Mouse (Mus musculus) c-Kit-positive CD71-negative TER-119-negative erythroid progenitor cells, embryonic 14.5 days (primary cell): Measurements from ENCODE around the gene Abca12.
A peak's percentile ranks its signal among the peaks of the same experiment; 100 is the strongest.

Source experiments
- DNase-seq: peaks from one replicate; pipeline ENCODE4 v3.0.0-alpha.2; 2013; ENCODE audit warnings: low read depth

Abca12 gene

GRCm38 (mm10) chr1:71338548-71339340, 76.0 kb downstream of the Abca12 start:
- no peak for DNase-seq

GRCm38 (mm10) chr1:71330349-71330748, 84.4 kb downstream of the Abca12 start:
- DNase-seq = no peak

GRCm38 (mm10) chr1:71312171-71312570, 102.5 kb downstream of the Abca12 start:
- no peak for DNase-seq

DNA sequence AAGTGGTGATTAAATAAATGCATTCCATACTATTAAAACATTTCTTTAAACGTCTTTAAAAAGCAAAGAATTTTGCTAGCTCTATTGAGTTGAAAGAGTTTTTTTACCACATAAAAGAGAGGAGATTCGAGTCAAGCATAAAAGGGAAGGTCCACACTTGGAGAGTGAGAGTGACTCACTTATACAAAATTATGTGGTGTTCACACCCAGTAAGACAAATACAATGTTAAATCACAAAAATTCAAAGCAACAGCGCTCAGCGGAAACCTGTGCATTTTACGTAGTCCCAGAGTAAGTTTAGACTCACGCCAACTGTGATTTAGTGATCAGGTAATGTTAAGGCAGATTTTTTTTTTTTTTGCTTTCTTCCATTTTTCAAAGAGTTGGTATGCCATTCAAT, 104.1 kb downstream of the Abca12 start:
- DNase-seq = no peak

DNA sequence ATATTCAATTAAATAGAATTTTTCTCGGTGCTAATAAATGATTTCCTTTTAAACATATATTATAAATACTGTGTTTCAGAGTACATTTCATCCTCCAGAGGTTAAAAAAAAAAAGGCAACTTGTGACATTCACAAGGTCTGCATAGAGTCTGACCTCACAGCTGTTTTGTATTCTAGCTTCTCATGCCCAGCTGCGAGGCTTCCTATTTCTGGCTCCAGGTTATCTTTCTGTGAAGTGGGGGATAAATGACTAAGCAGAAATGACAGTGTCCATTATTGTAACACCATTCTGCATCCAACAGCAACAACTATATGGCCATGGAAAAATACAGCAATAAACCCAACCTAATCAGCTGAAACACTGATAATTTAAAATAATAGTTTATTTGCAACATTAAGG, 107.3 kb downstream of the Abca12 start:
- no peak for DNase-seq

DNA sequence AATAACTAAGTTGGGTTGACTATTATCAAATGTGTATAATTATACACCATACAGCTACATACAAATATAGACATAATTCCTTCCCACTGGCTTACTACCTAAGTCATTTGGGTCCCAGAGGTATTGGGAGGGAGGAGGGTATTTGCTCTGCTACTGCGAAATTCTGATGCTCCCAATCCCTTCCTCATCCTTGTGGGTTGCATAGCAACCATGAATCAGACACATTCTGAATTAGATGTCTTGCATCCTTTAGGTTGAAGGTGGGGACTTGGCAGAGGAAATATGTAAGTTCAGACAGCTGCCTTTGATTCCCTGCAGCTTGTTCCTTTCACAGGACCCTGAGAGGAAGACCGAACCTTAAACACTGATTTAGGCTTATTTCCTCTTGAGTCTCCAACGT, 108.5 kb downstream of the Abca12 start:
- DNase-seq = no peak

DNA sequence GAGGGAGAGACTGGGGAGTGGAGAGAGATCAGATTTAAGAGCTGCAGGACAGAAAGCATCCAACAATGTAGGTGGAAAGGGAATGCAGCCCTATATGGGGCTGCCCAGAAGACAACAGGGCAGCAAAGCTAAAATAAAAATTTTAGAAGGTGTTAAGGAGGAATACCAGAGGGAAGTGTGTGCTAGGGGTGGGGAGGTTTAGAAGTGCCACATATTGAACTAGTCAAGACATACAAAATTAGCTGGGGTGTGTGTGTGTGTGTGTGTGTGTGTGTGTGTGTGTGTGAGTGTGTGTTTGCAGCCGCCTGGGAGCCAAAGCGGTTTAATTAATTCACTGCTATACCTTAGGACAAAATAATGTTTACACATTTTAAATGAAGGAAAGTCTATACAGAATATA, 110.1 kb downstream of the Abca12 start:
- no peak for DNase-seq

GRCm38 (mm10) chr1:71297021-71297420, 117.7 kb downstream of the Abca12 start:
- DNase-seq = no peak

DNA sequence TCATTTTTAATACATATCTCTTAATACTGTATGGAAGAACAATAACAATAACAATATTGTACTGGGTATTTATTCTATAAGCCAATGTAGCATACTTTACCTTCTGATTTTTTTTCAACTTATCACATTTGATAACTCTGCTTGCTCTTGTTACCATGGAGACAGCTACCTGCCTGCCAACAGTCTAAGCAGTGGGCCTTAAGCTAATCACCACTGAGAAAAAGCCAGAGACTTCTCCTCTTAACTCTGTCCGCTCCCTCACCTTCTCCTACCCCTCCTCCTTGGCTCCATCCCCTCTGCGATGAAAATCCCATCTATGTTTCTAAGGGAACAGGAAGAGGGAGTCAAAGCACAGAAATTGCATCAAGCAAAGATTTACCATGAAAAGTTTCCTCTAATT, 118.1 kb downstream of the Abca12 start:
- DNase-seq = no peak

GRCm38 (mm10) chr1:71291917-71292316, 122.8 kb downstream of the Abca12 start:
- no peak for DNase-seq

- DNase-seq = peak; percentile 31
Measured at GRCm38 (mm10) chr1:71289511-71289910, 125.2 kb downstream of the Abca12 start.

- no peak for DNase-seq
Measured at GRCm38 (mm10) chr1:71276940-71277339, 137.8 kb downstream of the Abca12 start.

DNA sequence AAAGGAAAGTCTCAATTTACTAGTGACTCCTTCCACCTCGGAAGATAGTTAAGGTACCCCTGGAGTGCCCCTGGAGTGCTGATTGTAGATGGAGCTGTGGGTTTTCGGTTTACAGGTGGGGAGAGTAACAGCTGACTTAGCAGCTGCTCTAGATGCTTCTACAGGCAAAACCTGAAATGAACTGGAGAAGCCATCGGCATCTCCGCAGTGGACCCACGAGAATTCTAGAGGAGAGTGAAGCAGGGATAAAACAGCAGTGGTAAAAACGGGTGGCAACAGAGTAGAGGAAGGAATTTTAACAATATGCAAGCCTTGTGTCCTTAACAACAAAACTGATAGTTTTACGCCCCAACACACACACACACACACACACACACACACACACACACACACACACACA, 142.2 kb downstream of the Abca12 start:
- DNase-seq = no peak

DNA sequence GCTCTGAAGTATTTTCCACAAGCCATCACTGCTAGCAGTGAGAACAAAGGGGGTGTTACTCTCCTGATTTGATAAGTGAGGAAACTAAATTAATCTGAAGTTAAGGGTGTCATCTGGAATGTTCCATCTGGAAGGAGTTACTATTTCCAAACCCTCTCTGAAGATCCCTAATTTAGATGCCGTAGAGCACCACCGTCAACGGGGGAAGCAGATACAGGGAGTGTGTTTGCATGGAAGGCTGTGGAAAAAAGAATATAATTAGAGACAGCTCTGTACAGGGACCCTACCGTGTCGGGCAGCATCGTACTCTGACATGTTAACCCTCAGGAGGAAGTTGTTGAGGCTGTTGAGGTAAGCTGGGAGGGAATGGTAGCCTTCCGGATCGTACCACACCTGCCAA, 142.6 kb downstream of the Abca12 start:
- DNase-seq = no peak

DNA sequence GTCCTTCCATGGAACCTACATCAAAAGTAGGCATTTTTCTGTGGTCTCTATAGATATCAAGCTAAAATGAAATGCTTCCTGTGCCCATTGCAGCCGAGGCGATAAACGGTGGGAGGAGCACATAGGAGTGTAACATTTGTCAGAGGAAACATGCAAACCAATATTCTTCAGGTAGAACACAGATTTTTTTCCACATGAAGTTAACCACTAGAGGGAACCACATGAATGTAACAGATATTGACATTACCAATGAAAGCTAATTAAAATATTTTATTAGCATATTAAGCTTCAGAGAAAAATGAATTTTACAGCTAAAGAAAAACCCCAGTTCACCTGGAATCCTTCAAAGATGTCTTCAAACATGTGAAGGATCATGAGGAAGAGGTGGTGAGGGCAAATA, 144.6 kb downstream of the Abca12 start:
- no peak for DNase-seq

- no peak for DNase-seq
Measured at GRCm38 (mm10) chr1:71266630-71267029, 148.1 kb downstream of the Abca12 start.

- no peak for DNase-seq
Measured at GRCm38 (mm10) chr1:71263532-71263931, 151.2 kb downstream of the Abca12 start.

DNA sequence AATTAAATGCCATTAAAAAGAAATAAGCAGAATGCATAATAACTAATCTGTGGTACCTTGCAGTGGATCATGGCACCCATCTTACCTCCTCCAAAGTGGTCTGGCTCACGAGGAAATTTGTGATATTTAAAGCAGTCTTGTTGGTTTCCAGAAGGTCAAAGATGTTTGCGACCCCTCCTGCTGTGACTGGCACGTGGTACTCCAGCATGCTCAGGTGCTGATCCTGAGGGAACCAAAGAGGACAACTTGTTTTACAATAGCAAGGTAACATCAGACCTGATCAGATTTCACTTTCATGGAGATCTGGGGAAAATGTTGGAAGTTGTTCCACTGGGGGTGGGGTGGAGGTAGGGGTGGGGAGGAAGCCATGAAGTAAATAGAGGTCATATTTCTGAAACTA, 170.1 kb downstream of the Abca12 start:
- no peak for DNase-seq

- no peak for DNase-seq
Measured at GRCm38 (mm10) chr1:71241396-71241795, 173.3 kb downstream of the Abca12 start.

DNA sequence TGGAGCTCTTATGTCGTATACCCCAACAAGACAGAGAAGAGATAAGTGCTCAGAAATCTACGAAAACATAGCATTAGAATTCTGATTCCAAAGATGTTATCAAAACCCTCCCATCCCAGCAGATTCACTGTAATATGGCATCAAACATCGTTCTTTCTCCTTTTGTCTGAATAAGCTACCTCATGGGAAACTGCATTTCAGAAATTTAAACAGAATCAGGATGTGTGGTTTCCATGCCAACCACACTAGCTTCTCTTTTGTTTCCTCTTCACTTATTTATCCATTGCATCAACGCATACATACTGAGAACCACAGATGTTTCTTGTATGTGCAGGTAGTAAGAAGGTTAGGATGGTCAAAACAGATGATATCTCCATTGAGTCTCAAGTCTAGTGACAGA, 175.1 kb downstream of the Abca12 start:
- no peak for DNase-seq

- no peak for DNase-seq
Measured at GRCm38 (mm10) chr1:71235335-71235734, 179.4 kb downstream of the Abca12 start.

- no peak for DNase-seq
Measured at GRCm38 (mm10) chr1:71231211-71231610, 183.5 kb downstream of the Abca12 start.

- DNase-seq = no peak
Measured at GRCm38 (mm10) chr1:71203581-71203980, 211.1 kb downstream of the Abca12 start.

- DNase-seq = no peak
Measured at GRCm38 (mm10) chr1:71196191-71196590, 218.5 kb downstream of the Abca12 start.
